Mouse (Mus musculus): ENCODE data around the gene Rangap1.
A peak's percentile ranks its signal among the peaks of the same experiment; 100 is the strongest.
"Not testable (repeated sequence)": the region's sequence is repeated elsewhere in the genome, so short reads cannot be mapped to it uniquely, and the experiment has no call there.

- peak; percentile 13 for TF ChIP-seq CTCF (IDR thresholded peaks at IDR 0.05; ENCODE audit: low read depth, low read length)
- TF ChIP-seq EP300 (IDR thresholded peaks at IDR 0.05; ENCODE audit: insufficient read depth, low read depth, low read length) = not testable (repeated sequence)
Measured at GRCm38 (mm10) chr15:81701350-81701749, 44.0 kb downstream of the Rangap1 start.
